Mouse (Mus musculus): ENCODE results near the gene Prkab2.

DNA sequence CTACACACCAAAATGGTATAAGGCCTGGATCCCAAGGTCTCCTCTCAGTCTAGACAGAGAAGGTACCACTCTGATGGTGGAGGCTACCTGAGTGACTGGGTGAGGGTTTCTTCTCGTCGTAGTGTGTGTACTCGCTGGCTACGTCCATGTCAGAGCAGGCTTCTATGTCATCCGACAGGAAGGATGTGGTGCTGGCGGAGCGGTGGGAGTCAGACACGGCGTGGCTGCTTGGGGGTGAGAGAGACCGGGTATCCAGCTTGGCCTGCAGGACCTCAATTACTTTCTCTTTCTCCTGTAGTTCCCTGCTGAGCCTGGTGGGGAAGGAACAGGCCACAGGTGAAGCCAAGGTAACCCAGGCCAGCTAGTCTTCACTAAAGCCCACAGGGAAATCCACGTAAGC is 52.1 kb downstream of the Prkab2 start:
- TF ChIP-seq CTCF (IDR thresholded peaks at IDR 0.05; ENCODE audit: insufficient read depth, low read length) (no peak), POLR2A (IDR thresholded peaks at IDR 0.05; ENCODE audit: borderline replicate concordance, extremely low read depth, low read depth, low read length) (no peak)

Data from lung, adult 2 months (tissue).